Mouse (Mus musculus) thymus, adult 2 months (tissue): ENCODE measurements around the gene Bckdhb. TPM values are rescaled to one million over a fixed set of nuclear protein-coding genes. Genes with fewer than 3 reads are reported as not detected.
"Not testable (repeated sequence)": the region's sequence is repeated elsewhere in the genome, so short reads cannot be mapped to it uniquely, and the experiment has no call there.

ENCODE experiments used
- DNase-seq: peaks from one replicate; pipeline ENCODE4 v3.0.0; 2021
- H3K27ac ChIP-seq: fragments of 200-500 bp; 2 replicates; pipeline ENCODE4 v1.5.1; 2012; ENCODE audit warnings: low read length, control low read depth; ENCODE audit not compliant: control insufficient read depth, insufficient read depth
- H3K27me3 ChIP-seq: fragments of 200-500 bp; 2 replicates; pipeline ENCODE4 v1.6.1; 2012; ENCODE audit warnings: mild to moderate bottlenecking, low read length, moderate library complexity, mixed read lengths; ENCODE audit not compliant: control insufficient read depth, insufficient read depth
- H3K36me3 ChIP-seq: fragments of 200-500 bp; 2 replicates; pipeline ENCODE4 v1.6.1; 2012; ENCODE audit warnings: mild to moderate bottlenecking, low read length, moderate library complexity; ENCODE audit not compliant: control insufficient read depth, insufficient read depth
- H3K4me1 ChIP-seq: fragments of 200-500 bp; replicated peaks from 2 replicates; pipeline ENCODE4 v1.6.1; 2012; ENCODE audit warnings: low read length; ENCODE audit not compliant: control insufficient read depth, insufficient read depth
- H3K4me3 ChIP-seq: fragments of 200-500 bp; 2 replicates; pipeline ENCODE4 v1.5.1; 2012; ENCODE audit warnings: mild to moderate bottlenecking, low read length, control low read depth, moderate library complexity; ENCODE audit not compliant: control insufficient read depth, insufficient read depth
- CTCF ChIP-seq: fragments of 200-500 bp; IDR thresholded peaks from 2 replicates; pipeline ENCODE4 v1.5.1; 2012; ENCODE audit warnings: mild to moderate bottlenecking, control low read depth, low read length, moderate library complexity, borderline replicate concordance; ENCODE audit not compliant: control insufficient read depth, poor library complexity, insufficient read depth; ENCODE audit errors: extremely low read depth
- POLR2A ChIP-seq: fragments of 200-500 bp; IDR thresholded peaks from 2 replicates; pipeline ENCODE4 v1.6.1; 2012; ENCODE audit warnings: mild to moderate bottlenecking, low read length, control low read depth, moderate library complexity; ENCODE audit not compliant: control insufficient read depth, poor library complexity, insufficient read depth; ENCODE audit errors: extremely low read depth
- whole genome bisulfite sequencing: fragments of 180-500 bp; shearing (Covaris S2); methylation state at CpG from one replicate; pipeline ENCODE4 v1.1.7; 2018; 5-methylcytosine and 5-hydroxymethylcytosine counted together
- polyA plus RNA-seq: library from polyadenylated mRNA; depleted of rRNA; stranded (reverse); fragments of >200 nt; gene quantifications from 2 replicates; pipeline ENCODE4 v1.2.3, GENCODE M21; 2012

Gene Bckdhb
- polyA plus RNA-seq, 1 experiment: 15.0 TPM

DNA sequence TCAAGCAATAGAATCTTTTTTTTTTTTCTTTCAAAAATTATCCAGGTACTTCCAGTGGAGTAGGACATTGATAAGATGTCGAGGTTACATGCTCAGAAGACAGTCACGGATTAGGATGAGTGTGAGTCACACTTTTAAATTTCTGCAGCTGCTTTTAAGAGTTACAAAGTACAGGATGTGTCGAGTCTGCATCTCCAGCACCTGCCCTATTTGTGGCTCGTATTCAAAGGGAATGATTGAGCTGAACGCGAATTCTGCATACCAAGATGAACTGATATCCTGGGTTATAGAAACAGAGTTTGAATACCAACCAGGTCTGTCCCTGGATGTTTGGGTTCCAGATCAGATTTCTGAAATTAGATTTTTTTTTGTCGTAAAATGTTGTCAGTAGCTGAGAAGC lies 56.3 kb downstream of the Bckdhb start:
- H3K4me1 ChIP-seq: no peaks in the 10 kb centered on the region
- H3K36me3 ChIP-seq: no peaks in the 10 kb centered on the region
- H3K27ac ChIP-seq: no peak overlapping the region
- TF ChIP-seq CTCF (no peak), POLR2A (no peak)
- H3K4me3 ChIP-seq: no peak overlapping the region
- DNase-seq: no peak
- WGBS: 85% methylated on average over 7 of the region's 7 CpGs
- H3K27me3 ChIP-seq: no peaks in the 10 kb centered on the region

DNA sequence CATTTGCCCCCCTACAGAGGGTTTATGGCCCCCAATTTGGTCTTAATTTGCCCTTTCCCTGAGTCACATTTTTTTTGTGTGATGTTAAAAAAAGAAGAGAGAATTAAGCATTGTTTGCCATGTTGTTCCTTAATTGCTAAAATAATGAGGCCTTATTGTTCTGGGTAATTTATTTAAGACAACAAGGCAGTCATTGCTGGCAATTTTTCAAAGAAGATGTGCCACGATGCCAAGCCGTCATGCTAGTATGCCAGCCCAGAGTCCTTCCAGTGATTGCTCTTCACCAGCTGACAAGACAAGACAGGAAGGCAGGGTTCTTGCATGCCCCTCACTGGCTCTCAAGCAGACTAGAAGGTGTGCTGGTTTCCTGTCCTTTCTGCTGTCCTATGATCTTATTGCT lies 84.0 kb downstream of the Bckdhb start:
- 99% methylated on average over 2 of the region's 2 CpGs for WGBS
- H3K27ac ChIP-seq: no peak overlapping the region
- H3K4me1 ChIP-seq: no peaks in the 10 kb centered on the region
- no peaks in the 10 kb centered on the region for H3K36me3 ChIP-seq
- no peak for DNase-seq
- no peaks in the 10 kb centered on the region for H3K27me3 ChIP-seq
- no peak overlapping the region for H3K4me3 ChIP-seq
- no peak for TF ChIP-seq CTCF
- no peak for TF ChIP-seq POLR2A

DNA sequence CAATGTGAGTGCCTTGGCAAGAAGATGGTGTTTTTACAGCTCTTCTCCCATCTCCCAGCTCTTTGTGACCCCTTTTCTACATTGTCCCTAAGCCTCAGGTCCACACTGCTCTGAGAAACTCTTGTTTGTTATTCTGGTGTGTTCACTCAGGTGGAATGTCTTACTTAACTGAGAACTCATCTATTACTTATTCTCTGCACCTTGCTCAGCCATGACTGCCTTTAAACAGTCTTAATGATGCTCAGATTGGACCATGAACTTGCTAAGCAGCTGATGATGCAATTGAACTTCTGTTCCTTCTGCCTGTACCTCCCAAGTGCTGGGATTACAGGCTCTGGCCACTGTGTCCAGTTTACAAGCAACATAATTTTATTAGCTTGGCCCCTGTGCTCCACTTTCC lies 86.2 kb downstream of the Bckdhb start:
- no peak for TF ChIP-seq POLR2A
- TF ChIP-seq CTCF: no peak

DNA sequence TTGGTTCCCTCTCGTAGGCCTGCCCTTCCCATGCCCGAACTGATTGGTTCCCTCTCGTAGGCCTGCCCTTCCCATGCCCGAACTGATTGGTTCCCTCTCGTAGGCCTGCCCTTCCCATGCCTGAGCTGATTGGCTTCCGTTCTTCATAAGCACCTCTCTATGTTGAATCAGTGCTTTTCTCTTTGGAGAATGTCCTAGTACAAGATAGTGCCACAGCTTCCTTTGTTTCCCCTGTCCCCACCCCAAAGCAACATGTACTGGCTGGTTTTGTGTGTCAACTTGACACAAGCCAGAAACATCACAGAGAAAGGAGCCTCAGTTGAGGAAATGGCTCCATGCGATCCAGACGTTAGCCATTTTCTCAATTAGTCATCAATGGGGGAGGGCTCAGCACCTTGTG lies 93.2 kb downstream of the Bckdhb start:
- not testable (repeated sequence) for H3K36me3 ChIP-seq, DNase-seq, H3K4me3 ChIP-seq, H3K27ac ChIP-seq, H3K4me1 ChIP-seq, H3K27me3 ChIP-seq
- WGBS: 95% methylated on average over 8 of the region's 8 CpGs

More for the DNA sequence above, 86.2 kb downstream of the Bckdhb start:
- Histone ChIP-seq H3K4me3 (no peak overlapping the region), H3K27ac (no peak overlapping the region), H3K4me1 (no peaks in the 10 kb centered on the region), H3K27me3 (no peaks in the 10 kb centered on the region), H3K36me3 (no peaks in the 10 kb centered on the region)
- no peak for DNase-seq

DNA sequence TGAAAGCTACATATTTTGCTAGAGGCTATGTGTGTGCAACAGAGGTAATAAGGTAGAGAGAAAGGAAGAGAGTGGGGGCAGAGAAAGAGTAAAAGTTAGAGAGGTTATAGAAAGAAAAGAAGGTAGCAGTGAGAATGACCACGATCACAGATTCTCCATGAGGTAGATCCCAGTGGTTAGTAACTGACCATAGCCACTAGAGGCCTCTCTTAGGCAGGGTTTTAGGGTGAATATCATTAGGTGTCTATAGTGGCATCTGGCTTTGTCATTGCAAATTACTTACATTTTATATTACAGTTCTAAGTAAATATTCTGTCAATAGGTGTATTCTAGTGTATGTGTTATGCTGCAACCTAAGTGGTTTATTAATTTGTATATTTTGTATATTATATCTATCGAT lies 94.7 kb downstream of the Bckdhb start:
- no peak overlapping the region for H3K27ac ChIP-seq
- no peaks in the 10 kb centered on the region for H3K27me3 ChIP-seq
- H3K4me3 ChIP-seq: no peak overlapping the region
- H3K4me1 ChIP-seq: no peaks in the 10 kb centered on the region
- no peak for DNase-seq
- WGBS: 68% methylated on average over 2 of the region's 2 CpGs
- no peaks in the 10 kb centered on the region for H3K36me3 ChIP-seq
- TF ChIP-seq POLR2A (no peak), CTCF (no peak)

DNA sequence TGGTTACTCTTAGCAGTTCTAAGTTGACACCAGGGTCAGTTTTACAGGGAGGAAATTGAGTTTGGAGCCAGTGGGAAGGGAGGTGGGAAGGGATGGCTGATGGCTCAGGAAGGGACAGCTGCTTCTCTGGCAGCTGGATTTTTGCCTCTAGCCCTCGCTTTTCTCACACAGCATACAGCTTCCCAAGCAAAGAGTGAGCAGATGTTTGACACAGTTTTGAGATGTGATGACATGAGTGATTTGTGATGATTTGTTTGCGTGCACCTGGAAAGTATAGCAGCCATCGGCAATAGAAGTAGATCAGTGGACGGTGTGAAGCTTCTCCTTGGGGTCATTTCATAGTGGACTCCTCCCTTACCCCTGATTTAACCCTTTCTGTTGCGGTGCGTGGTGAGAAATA lies 96.2 kb downstream of the Bckdhb start:
- no peak for DNase-seq
- Histone ChIP-seq H3K36me3 (no peaks in the 10 kb centered on the region), H3K4me3 (no peak overlapping the region), H3K27ac (no peak overlapping the region), H3K4me1 (no peaks in the 10 kb centered on the region), H3K27me3 (no peaks in the 10 kb centered on the region)
- TF ChIP-seq CTCF (no peak), POLR2A (no peak)
- WGBS: 97% methylated on average over 6 of the region's 6 CpGs

DNA sequence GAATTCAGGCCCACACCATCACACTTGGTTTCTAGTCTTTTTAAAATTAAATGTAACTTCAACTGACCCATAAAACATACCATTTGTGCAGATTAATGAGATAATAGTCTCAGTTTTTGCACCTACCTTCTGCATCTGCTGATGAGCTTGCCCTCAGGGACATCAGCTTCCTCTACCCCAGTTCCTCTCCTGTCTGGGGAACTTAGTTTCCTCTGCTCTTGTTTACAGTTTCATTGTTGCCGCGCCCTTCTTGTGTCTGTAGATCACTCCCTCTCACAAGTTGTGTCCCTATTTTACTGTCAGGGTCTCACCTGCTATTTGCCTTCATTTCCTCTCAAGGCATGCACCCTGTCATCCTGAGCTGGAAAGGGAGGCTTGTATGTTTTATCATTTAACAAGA lies 103.2 kb downstream of the Bckdhb start:
- H3K27ac ChIP-seq: no peak overlapping the region
- no peaks in the 10 kb centered on the region for H3K36me3 ChIP-seq
- H3K27me3 ChIP-seq: no peaks in the 10 kb centered on the region
- no peak for DNase-seq
- 32% methylated on average over 2 of the region's 2 CpGs for WGBS
- H3K4me3 ChIP-seq: no peak overlapping the region
- no peaks in the 10 kb centered on the region for H3K4me1 ChIP-seq
- no peak for TF ChIP-seq POLR2A
- TF ChIP-seq CTCF: no peak

DNA sequence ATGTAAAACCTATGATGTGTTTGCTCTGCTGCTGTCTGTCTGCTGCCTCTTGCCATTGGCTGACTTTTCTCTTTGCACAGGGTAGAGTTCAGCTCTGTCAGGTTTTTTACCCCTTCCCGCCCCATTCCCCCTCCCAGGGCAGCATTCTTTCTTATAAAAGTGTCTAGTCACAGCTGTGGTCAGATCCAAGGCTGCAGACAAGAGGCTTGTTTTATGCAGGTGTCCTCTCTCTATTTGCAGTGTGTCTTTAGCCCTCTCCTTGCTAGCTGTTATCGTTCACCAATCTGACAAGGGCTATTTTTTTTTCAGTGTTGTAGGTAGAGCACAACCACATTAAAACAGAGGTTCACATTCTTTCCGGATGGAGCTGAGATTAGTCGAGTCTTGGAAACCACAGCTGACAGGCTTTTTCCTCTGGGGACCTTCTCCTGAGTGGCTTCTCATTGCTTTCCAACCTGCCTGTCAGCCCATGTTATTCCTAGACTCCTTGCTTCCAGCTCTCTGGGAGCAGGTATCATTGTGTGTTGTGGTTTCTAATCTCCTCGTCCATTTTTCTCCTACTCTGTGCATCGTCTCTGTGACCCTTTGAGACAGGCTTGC lies 105.8 kb downstream of the Bckdhb start:
- Histone ChIP-seq H3K36me3 (no peaks in the 10 kb centered on the region), H3K27me3 (no peaks in the 10 kb centered on the region), H3K4me3 (no peak overlapping the region), H3K27ac (no peak overlapping the region), H3K4me1 (no peaks in the 10 kb centered on the region)
- 2% methylated on average over 6 of the region's 6 CpGs for WGBS
- no peak for TF ChIP-seq POLR2A
- TF ChIP-seq CTCF: no peak
- DNase-seq: no peak
